Mouse (Mus musculus) bone marrow macrophage, adult 2 months (primary cell): Measurements from ENCODE around the gene 4930524B15Rik.

ENCODE experiments used
- CTCF ChIP-seq: IDR thresholded peaks from 2 replicates; pipeline ENCODE4 v1.5.1; 2012; ENCODE audit warnings: low read depth, mild to moderate bottlenecking, low read length, moderate library complexity
- POLR2A ChIP-seq: IDR thresholded peaks from 2 replicates; pipeline ENCODE4 v1.6.1; 2012; ENCODE audit warnings: mild to moderate bottlenecking, low read depth, low read length, borderline replicate concordance

DNA sequence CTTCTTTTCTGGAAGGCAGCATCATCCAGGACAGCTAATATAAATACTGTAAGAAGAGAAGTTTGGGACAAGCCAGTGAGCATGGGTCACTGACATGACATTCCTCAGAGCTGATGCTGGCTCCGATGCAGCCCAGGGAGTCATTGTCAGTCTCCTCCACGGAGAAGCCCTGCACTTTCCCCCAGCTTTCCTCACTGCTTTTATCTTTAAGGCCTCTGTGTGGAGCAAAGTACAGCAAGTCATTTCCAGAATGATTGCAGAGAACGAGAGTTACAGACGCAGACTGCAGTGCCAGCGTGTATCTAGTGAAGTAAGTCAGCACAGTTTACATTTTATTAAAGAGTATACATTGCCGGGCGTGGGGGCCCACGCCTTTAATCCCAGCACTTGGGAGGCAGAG is 9.4 kb downstream of the 4930524B15Rik start:
- no peak for TF ChIP-seq POLR2A
- TF ChIP-seq CTCF = no peak
